Mouse (Mus musculus) heart, postnatal 14 days (tissue): Measurements from ENCODE around the gene Gm10190. TPM values are rescaled to one million over a fixed set of nuclear protein-coding genes. Genes with fewer than 3 reads are reported as not detected.

Experiments
- DNase-seq, 2 experiments: peaks; one replicate each; pipeline ENCODE4 v3.0.0; 2021 to 2022
- intact Hi-C: fragments of 180-260 bp; cut with DNase I; formaldehyde crosslinking; loops from one replicate; pipeline ENCODE4 v1.15.1; 2025
- total RNA-seq, 2 experiments: library from RNA; stranded (reverse); gene quantifications; 2 replicates each; pipeline ENCODE4 v1.2.3; 2021

Gene Gm10190
- total RNA-seq, 2 experiments from 2014 or later = not detected

GRCm38 (mm10) chr17:80323658-80324057, 49.7 kb downstream of the Gm10190 start:
- no peak for DNase-seq
- intact Hi-C loops = no loop called here

Other genes with a start within 250 kb of the Gm10190 start
- 10 to 100 TPM; 11.0 to 12.4 TPM for gene Galm, start 246.1 kb downstream of the Gm10190 start, total RNA-seq
- 10 to 100 TPM; 42.8 to 51.6 TPM for gene Srsf7, start 166.2 kb downstream of the Gm10190 start, total RNA-seq
- gene Ttc39d, start 166.1 kb downstream of the Gm10190 start, total RNA-seq = under 1 TPM in 1 of 2 experiments, not detected in 1; 0.07 TPM
- 1 to 10 TPM; 3.1 to 3.3 TPM for gene Gemin6, start 149.1 kb downstream of the Gm10190 start, total RNA-seq
- gene Morn2, start 83.3 kb downstream of the Gm10190 start, total RNA-seq = 10 to 100 TPM; 10.0 to 12.5 TPM
- 1 to 10 TPM; 8.2 to 9.7 TPM for gene Dhx57, start 83.1 kb downstream of the Gm10190 start, total RNA-seq
- gene Arhgef33, start 66.1 kb downstream of the Gm10190 start, total RNA-seq = under 1 TPM in 1 of 2 experiments, not detected in 1; 0.39 TPM
- gene Sos1, start 106.9 kb upstream of the Gm10190 start, total RNA-seq = 10 to 100 TPM; 14.1 to 15.6 TPM
- gene Cdkl4, start 204.3 kb upstream of the Gm10190 start, total RNA-seq = under 1 TPM in 1 of 2 experiments, not detected in 1; 0.14 TPM